Mouse (Mus musculus): ENCODE measurements at regions not wholly inside any gene's neighbourhood (a gene's known extent, or its start where the extent isn't known, plus 50 kb on each side); places are given as distances from the start of the nearest gene placed in this dataset.

DNA sequence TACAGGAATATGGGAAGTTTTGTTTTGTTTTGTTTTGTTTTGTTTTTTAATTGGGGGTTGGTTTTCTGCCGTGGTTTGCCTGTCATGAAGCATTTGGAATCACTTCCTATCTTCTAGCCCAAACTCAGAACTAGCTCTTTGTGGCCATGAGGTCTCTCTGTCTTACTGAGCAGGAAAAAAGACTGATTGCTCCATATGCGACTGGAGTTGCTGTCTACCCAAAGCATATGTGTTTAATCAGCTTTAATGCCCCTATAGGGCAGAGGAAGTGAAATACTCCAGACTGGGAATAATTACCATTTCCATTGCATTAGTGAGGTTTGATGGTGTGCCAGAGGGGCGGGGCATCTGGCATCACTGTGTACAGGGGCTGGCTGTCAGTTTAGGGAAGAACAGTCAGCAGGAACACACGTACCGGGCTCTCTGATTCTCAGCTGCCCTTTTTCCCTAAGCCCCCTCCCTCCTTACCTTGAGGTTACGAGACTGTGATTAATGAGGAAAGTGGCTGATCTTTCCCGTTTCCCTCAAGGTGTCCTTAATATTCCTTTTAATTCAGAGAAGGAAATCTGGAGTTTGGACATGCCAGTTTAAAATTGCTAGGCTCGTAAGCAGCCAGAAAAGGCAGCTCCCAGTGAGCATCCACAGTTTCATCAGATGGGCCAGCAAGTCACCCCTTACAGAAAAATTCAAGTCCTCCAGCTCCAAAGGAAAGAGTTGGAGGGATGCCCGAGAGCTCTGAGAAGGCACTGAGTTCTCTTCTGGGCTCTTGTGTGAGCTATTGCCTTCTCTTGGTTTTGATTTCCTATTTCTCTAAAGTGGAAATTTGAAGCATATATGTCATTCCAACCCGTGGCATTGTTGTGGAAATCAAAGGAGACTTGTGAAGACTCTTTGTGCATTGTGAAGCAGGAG, 2482.1 kb upstream of the 5930422O12Rik start:
- no peak for DNase-seq (ENCODE audit: low spot score in 2 of 2)

GRCm38 (mm10) chr8:30952818-30953217, 2475.7 kb upstream of the 5930422O12Rik start:
- DNase-seq (ENCODE audit: low spot score in 2 of 2) = no peak

- DNase-seq (ENCODE audit: low spot score in 2 of 2) = no peak
Measured at GRCm38 (mm10) chr8:30959436-30960180, 2468.9 kb upstream of the 5930422O12Rik start.

DNA sequence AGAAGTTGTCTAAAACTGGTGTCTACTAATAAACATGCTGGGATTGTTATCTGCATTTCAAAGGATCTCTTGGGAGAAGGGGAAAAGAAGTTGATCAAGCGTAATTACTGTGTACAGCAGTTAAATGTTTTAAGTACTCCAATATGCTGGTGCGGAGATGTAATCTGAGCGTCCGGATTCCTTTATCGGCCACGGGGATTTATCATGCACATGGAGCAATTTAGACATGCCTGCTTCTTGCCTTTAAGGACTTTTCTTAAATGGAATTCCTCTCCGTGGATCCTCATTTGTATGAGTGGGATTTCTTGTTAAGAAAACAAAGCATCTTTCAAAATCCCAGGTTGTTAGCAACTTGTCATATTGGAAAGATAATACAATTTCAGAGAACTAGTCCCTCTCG, 2468.0 kb upstream of the 5930422O12Rik start:
- DNase-seq (ENCODE audit: low spot score in 2 of 2) = no peak

- DNase-seq (ENCODE audit: low spot score in 2 of 2) = no peak
Measured at GRCm38 (mm10) chr8:30962207-30962606, 2466.3 kb upstream of the 5930422O12Rik start.

DNA sequence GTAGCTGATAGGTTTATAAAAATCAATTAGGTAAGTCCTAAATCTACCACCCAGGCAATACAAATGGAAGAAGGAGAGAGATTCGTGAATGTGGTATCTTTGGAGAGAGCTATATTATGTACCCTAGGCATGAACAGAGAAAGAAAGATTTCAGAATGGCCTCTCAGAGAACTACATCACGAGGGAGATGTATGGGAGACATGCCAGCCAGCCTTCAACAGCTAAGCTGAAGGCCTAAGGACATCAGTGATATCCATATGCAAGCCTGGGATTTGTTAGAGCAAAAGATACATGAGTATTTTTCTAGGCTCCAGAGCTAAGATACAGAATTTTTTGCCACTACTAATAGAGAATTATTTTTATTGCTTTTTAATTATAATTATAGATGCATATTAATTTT, 2445.7 kb upstream of the 5930422O12Rik start:
- no peak for DNase-seq (ENCODE audit: low spot score in 2 of 2)

DNA sequence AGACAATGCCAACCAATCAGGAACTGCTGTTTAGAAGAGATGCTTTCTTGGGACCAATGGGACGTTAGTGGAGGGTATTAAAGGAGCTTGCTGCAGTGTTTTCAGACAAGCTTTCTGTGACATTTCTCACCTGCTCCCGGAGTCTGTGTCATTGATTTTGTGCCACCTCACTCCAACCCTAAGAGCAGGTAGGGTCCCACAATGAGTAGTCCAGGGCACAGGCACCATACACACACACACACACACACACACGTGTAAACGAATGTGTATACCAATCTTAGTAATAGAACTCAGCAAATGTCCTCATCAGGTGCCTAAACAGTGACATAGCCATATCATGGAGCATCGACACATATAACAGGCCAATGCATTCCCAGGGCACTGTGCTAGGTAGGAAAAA, 2440.5 kb upstream of the 5930422O12Rik start:
- no peak for DNase-seq (ENCODE audit: low spot score in 2 of 2)

GRCm38 (mm10) chr8:30998657-30999056, 2429.9 kb upstream of the 5930422O12Rik start:
- DNase-seq (ENCODE audit: low spot score in 2 of 2) = no peak

GRCm38 (mm10) chr8:31000120-31000519, 2428.4 kb upstream of the 5930422O12Rik start:
- no peak for DNase-seq (ENCODE audit: low spot score in 2 of 2)

GRCm38 (mm10) chr8:31001980-31002730, 2426.4 kb upstream of the 5930422O12Rik start:
- DNase-seq (ENCODE audit: low spot score in 2 of 2) = no peak

DNA sequence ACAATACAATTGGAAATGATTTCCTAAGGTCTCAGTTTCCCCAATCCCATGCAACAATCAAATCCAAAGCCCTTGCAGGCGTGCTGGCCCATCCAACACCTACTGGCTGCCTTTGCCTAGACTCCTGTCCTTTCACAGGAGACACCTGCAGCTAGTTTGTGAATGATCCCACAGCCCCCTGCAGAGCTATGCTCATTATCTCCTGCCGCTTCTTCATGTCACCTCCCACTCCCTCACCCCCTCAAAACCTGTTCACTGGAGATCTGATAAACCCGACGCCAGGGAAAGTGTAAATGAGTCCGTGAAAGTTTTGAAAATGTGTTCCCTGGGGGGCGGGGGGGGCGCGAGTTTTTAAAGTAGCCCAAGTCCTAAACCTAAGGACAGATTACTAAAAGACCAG, 2420.2 kb upstream of the 5930422O12Rik start:
- DNase-seq (ENCODE audit: low spot score in 2 of 2) = no peak

- DNase-seq (ENCODE audit: low spot score in 2 of 2) = no peak
Measured at GRCm38 (mm10) chr8:31012068-31012467, 2416.4 kb upstream of the 5930422O12Rik start.

DNA sequence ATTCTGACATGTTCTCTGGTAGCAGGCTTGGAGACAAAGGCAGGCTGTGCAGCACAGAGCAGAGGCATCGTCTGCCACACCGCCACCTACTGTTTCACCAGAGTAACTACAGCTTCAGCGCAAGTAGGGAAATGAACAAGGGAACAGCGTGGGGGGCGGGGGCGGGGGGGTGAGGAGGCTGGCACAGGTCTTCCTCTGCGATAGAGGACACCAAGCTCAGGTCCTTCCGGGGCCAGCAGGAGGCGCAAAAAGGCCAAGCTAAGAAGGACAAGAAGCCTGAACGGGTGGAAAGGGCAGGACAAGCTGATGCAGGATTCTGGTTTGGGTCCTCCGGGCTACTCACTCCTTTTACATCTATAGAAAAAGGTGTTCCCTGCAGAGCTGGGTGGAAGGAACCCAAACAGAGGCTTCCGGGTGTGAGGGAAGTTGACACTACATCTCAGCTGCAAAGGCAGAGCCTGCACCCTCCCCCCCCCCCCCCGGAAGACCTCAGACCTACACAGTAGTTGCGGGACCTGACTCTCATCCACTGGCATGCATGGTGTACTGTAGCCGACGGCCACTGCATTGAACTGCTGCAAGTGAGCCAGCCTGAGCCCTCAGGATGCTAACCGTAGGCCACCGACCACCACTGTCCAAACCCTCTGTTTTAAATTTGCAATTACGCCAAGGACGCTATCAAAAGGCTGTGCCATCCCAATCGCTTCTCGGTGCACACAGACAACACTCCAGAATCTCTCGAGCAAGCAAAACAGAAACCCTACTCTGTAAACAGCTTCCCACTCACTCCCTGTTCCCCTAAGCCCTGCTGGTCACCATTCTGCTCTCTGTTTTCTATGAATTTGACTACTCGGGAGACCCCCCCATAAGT, 2396.6 kb upstream of the 5930422O12Rik start:
- DNase-seq (ENCODE audit: low spot score in 2 of 2) = peak; percentile 28 to 42

DNA sequence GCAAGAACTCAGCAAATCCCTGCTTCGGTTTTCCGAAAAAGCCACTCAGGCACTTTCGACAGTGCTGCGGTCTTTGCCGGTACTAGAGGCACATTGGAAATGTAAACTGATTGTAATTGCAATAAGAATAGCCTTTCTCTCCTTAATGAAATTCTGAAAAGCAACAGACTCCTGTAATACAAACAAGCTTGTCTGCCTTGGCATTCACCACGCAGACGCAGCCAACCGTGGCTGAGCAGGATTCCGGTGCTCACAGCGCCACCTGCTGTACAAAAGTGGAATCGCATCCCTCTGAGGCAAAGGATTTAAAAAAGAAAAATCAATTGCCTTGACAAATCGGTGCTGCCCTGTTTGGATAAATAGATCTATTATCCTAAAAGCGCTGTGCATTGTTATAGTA, 2395.2 kb upstream of the 5930422O12Rik start:
- DNase-seq (ENCODE audit: low spot score in 2 of 2) = peak; percentile 80 to 85

DNA sequence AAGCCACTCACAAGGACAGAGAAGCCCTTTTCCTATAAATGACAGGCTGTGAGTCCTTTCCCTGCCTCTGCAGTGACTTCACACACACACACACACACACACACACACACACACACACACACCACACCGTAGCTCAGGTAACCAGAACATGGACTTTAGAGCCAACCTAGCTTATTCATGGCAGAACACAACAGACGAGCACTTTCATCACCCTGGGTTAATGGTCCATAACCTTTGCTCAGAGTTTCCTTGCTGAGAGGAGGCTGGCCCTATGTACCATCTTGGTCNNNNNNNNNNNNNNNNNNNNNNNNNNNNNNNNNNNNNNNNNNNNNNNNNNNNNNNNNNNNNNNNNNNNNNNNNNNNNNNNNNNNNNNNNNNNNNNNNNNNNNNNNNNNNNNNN, 2391.6 kb upstream of the 5930422O12Rik start:
- DNase-seq (ENCODE audit: low spot score in 2 of 2) = no peak

Data from urinary bladder, postnatal 36 days (tissue).